Mouse (Mus musculus): Measurements from ENCODE around the gene Kcnj4.

Gene Kcnj4

DNA sequence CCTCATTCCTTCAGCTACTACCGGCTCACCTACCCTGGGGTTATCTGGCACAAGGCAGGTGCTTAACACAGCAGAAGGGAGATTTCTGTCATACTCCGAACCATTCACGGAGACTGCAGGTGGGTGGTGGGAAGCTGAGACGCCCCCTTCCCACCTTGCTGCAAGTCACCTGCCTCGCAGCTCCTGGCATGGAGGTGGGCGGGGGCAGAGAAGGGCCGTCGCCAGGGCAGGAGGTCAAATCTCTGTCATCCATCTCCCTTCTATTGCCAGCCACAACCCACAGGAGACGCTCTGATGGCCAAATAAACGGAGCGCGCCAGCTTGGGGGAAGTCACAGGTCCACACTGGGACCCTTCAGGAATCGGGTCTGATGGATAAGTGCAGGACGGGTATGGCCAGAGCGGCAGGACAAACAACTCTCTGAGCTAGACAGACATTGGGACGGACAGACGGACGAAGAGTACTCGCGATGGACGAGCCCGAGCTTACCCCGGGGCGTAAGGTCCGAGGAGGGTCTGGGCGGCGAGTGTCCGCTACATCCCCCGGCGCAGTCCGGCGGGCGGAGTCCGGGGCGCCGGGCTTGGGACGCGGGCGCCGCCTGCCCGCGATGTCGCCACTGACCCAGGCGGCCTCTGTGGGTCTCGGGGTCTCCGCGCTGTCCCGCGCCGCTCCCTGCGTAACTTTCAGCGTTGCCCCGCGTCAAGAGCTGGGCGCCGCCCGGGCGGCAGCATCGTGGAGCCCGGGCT lies at the start of gene Kcnj4:
Gene Kcnj4, minus strand, starts transcription at position 535 of the 746 bp plus-strand sequence.
- DNase-seq (ENCODE audit: low spot score in 2 of 2) = no peak

DNA sequence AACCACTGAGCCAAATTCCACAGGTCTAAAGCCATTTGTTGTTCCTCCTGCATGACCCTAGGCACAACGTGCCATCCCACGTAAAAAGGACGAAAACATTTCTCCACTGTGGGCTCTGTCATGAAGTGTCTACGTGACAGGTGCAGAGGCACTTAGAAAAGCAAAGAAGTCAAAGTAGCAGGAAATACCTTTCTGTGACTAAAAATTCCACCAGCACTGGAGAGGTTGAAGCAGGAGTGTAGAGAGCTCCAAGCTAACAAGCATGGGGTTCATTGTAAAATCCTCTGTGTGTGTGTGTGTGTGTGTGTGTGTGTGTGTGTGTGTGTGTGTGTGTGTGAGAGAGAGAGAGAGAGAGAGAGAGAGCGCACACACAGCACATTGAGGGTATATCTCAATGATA lies 47.5 kb upstream of the Kcnj4 start:
- no peak for DNase-seq (ENCODE audit: low spot score in 2 of 2)

DNA sequence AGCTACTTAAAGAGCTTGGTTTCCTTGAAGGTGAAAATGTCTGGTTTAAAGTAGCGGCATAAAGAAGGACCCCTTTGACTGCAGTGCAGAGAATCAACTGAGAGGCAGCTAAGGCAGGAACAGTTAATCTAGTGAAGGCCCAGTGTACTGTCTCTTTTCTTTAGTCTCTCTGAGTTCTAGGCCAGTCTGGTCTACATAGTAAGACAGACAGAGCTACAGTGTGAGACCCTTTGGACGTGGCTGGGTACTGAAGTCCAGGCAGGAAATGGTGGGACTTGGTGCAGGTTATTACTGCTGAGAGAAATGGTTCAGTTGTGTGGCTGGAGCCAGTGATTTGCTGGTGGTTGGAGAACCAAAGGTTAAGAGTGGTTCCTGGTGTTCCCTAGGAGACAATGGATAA lies 43.2 kb upstream of the Kcnj4 start:
- DNase-seq (ENCODE audit: low spot score in 2 of 2) = no peak

DNA sequence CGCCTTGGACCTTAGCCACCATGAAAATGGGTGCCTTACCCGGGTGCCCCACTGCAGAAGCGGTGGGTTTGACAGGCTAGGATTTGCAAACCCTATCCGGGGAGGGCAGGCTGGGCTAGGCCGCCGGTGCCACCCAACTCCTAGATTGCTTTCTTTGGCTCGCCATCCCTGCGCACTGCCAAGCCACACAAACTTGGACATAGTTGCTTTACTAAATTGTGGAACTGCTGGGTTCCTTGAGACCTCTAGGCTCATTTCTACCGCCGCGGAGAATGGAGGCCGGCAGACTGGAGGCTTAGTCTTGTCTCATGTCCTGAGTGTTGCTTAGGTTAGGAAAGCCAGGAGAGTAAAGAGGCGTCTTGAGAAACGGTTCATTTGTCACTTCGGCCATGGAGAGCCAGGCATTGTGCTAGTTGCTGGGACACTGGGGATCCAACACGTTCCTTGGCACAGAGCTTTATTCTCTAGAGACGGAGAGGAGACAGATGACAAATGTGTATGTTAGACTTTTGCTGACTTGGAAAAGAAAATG lies 42.3 kb upstream of the Kcnj4 start:
- DNase-seq (ENCODE audit: low spot score in 2 of 2) = no peak

DNA sequence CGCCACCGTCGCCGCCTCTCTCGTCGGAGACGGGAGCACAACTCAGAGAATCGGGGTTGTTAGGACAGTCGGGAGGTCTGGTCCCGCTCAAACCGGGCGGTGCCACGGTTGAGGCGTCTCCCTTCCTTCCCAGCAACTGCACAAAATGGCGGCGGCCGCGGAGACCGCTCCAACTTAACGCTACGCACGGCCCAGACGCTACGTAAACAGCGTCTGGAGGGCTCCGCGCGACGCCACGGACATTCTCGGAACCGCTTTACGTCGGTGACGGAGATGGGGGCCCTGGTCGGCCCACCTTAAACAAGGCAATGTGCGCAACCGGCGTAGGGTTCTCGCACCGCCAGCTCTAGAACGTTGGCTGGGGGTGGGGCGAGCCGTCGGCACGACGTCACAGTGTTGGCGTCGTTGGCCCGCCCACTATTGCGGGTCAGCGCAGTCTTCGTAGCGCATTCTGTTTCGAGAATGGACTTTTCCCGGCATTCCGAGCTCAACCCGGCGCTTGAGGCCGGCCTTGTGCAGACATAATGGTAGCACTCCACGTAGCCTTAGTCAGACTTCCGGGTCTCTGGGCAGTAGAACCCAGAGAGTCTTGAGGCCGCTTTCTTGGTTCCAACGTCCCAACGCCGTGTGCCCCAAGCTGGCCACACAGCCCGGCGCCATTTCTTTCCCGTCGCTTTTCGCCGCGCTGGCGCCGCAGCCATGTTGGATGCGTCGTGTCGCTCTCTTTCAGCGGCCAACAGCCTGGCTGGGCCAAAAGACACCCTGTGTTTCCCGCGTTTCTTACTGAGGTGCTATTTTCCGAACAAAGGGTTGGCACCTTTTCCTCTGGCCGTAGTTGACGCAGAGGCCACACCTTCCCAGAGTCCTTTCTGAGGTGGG lies 41.6 kb upstream of the Kcnj4 start, which contains the start of gene Ddx17:
Gene Ddx17, minus strand, starts transcription at position 332 of the 879 bp plus-strand sequence.
- DNase-seq (ENCODE audit: low spot score in 2 of 2) = peak; percentile 97 to 98

DNA sequence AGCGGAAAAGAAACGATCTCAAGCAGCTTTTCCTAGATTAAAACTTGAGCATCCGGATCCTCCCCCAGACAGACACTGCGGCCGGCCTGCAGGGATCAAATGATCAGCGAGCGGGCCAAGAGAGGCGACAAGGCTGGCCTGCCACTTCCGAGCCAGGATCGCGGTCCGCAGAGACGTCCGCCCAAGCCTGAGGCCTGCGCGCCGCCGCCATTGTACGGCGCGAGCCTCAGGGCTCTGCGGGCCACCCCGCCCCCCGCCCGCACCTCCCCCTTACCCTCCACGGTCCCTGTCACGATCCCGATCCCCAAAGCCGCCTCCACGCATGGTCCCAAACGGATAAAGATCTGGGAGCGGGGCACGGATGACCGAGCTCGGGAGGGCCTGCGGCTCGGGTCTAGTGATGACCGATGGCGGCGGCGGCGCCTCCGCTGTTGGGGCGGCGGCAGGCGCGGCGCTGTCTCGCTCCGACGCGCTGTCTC lies 40.9 kb upstream of the Kcnj4 start:
- peak; percentile 72 to 78 for DNase-seq (ENCODE audit: low spot score in 2 of 2)

DNA sequence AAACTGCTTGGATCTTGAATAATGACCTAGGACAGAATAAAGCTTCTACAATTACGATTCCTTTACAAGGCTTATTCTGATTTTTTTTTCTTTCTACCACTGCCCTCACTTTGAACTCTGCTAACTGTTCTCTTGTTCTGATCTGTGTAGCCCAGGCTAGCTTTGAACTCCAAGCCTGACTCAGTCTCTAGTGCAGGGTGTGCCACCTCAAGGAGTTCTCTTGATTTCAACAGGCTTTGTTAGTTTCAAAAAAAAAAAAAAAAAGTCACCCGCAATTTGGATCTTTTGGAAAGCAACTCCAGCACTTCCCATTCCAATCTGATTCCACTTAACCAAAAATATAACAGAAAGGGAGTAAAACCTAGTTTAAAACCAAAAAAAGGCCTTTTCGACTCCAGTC lies 40.5 kb upstream of the Kcnj4 start:
- no peak for DNase-seq (ENCODE audit: low spot score in 2 of 2)

DNA sequence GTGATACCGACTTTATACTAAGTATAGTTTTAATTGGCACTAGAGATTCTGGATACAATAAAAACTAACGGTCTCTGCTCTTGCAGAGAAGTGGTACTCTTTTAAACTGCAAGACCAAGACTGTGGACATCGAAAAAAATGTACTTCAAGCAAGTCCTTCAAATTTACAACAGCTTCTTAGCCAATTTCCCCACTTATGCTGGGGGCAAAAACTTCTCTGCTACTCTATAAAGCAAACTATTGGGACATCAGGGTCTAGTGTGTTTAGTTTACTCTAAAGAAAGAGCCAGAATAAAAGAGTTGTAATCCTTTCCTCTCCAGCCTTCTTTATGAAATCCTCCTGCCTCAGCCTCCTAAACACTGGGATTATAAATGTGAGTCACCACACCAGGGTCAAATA lies 38.9 kb upstream of the Kcnj4 start:
- DNase-seq (ENCODE audit: low spot score in 2 of 2) = no peak

DNA sequence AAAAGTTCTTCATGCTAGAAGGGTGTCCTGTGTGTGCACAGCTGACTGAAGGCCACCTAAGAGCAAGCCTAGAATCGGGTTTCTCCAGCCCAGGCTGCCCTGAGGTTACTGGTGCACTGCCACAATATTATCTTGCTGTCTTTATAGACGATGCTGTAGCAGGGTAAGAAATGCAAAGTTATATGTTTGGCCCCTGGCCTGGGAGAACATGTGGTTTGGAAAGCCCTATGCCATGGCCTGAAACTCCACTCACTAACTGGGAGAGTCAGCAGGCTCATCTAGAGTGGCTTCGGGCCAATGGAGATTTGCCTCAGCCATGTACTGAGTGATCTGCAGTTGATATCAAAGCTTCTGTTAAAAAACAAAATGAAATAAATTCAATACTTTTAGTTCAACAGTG lies 28.8 kb upstream of the Kcnj4 start:
- DNase-seq (ENCODE audit: low spot score in 2 of 2) = no peak

DNA sequence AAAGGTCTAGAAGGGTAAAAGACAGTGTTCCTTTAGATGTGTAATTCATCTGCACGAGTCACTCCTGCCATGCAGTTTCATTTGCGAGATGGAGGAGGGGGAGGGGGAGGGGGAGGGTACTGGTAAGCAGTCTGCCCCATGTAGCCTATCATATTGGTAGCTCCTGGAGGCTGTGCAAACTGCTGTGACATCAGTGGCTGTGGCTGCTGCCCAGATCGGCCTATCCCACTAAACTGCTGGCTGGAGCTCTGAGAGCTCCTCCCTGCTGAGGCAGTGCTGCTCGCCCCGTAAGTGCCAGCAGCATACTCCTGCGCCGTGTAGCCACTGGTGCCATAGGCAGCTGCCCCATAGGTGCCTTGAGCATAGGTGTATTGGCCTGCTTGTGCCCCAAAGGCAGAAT lies 24.9 kb upstream of the Kcnj4 start:
- DNase-seq (ENCODE audit: low spot score in 2 of 2) = no peak

DNA sequence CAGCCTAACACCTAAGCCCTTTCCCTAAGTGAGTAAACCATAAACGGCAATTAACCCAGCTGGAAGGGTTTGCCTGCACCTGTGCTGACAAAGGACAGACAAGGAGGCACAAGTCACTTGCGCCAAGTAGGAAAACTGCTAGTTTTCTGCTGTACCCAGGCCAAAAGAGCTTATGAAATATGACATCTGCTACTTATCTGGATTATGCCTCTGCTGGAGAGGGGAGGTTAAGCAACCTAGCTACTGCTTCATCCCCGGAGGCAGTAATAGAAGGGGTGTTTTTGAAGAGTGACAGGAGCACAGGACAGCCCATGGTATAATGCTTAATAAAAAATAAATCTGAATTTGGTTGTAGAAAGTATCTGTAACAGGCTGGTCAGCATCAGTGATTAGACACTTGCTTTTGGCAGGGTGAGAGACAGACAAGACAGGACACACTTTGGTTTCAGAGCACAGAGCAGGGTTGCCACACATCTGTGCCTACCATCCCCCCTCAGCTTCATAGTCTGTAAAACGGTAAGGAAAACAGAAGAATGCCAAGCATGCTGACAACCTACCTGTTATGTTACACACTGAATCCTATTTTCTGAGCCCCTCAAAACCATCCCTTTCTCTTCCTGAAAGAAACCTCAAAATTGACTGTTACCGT lies 23.1 kb upstream of the Kcnj4 start:
- no peak for DNase-seq (ENCODE audit: low spot score in 2 of 2)

DNA sequence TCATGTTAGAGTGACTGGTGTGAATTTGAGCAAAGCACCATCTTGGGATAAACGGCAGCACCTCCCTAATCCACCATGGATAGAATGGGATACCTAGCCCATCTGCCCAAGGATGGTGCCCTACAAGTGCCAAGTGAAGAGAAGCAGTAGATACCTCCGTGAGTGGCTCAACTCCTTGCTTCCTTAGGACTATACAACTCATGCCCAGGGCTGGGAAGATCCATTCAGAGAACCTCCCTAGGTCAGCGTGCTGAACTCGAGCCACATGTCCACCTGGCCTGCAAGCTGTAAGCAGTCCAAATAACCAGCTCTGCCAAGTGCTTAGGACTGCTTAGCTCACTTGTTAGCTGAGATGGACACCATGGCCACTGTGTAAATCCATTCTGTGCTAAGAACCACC lies 22.2 kb upstream of the Kcnj4 start:
- no peak for DNase-seq (ENCODE audit: low spot score in 2 of 2)

DNA sequence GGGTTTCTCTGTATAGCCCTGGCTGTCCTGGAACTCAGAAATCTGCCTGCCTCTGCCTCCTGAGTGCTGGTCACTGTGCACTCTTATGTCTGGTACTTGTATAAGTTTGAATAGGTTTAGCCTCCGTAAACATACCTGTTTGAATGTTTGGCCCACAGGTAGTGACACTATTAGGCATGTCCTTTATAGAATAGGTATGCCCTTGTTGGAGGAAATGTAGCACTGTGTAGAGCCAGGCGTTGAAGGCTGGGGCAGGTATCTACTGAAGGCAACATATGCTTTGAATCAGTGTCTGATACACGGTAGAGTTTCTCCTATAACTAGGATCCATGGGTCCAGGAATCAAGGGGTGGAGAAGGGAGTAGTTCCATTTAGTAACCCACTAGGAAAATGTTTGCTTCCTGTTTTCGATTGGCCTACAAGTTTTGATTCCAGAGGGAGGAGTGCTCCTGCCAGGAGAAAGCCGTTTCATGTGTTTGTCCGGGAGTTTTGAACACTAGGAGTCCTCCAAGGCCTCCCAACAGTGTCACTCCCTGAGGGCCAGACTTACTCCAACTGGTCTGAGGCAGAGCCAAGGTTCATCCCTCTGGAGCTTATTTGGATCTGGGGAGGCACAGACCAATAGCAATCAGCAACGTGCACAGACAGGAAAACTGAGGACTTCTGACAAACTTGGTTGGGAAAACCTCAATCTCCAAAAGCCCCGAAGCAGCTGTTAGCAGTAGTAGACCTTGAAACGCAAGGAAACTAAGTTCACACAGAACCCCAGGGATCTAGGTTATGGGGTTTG lies 21.1 kb upstream of the Kcnj4 start:
- DNase-seq (ENCODE audit: low spot score in 2 of 2) = no peak

DNA sequence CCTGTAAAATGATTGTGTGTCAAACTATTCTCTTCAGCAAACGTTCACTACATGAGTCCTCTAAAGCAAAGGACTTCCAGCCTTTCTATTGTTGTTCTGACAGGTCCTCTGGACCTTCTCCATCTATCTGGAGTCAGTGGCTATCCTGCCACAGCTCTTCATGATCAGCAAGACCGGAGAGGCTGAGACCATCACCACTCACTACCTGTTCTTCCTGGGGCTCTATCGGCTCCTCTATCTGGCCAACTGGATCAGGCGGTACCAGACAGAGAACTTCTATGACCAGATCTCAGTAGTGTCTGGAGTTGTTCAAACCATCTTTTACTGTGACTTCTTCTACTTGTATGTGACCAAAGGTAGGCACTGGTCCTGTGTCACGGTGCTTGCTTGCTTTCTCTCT lies 20.5 kb upstream of the Kcnj4 start:
- no peak for DNase-seq (ENCODE audit: low spot score in 2 of 2)

DNA sequence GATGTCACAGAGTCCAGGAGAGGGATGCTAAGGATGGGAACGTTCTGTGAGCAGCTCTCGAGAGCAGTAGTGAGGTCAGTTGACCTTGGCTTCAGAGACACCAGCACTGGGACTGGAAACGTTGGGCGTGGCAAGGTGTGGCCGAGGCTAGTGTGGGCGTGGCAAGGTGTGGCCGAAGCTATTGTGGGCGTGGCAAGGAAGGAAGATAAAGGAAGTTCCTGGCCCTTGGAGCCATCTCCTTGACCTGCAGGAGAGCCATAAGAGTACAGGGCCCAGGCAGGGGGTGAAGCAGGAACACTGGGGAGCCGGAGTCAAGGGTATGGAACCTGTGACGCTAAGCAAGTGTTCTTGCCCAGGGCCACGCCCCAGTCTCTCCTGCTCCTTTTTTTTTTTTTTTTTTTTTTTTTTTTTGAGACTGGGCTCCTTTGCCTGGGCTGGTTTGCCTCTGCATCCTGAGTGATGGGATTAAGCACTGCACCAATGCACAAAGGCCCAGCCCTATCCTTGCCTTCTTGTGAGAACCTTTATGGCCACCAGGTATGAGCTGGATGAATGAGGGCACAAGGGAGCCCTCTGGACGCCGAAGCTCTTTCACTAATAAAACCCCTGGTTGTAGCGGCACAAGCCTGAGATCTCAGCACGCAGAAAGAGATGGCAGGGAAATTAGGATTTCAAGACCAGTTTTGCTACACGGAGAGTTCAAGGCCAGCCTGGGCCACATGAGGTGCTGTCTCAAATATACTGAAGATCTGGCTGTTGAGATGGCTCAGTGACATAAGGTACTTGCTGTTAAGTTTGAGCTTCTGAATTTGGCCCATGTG lies 14.6 kb upstream of the Kcnj4 start:
- no peak for DNase-seq (ENCODE audit: low spot score in 2 of 2)

DNA sequence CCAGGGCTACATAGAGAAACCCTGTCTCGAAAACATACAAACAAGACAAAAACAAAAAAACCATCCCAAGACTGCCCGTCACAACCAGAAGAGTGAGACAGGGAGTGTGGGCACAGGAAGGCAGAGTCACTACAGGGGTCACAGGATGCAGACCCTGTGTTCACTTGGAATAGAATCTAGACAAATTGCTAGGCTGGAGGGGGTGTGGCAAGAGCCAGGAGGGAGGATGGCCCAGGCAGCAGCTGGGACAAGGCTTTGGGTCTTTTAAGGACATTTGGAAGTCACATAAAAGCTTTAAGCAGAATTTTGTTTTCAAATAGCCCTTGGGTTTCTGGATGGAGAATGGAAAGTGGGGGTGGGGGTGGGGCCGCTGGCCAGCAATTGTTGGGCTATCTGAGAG lies 13.5 kb upstream of the Kcnj4 start:
- no peak for DNase-seq (ENCODE audit: low spot score in 2 of 2)

DNA sequence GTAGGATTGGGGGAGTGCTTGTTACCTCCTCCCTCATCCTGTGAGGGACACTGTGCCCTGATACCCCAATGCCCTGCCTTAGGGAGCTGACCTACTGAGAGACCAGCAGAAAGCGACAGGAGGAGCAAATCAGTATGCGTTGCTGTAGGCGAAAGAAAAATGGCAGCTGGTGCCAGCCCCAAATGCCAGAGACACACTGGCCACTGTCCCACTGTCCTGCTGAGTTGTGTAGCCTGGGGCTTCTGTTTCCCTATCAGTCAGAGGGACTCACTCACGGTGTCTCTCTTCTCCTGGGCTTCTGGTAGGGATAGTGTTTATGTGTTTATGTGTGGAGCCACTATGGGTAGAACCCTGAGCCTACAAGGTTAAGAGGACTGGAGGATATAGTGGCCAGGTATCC lies 12.7 kb upstream of the Kcnj4 start:
- DNase-seq (ENCODE audit: low spot score in 2 of 2) = no peak

DNA sequence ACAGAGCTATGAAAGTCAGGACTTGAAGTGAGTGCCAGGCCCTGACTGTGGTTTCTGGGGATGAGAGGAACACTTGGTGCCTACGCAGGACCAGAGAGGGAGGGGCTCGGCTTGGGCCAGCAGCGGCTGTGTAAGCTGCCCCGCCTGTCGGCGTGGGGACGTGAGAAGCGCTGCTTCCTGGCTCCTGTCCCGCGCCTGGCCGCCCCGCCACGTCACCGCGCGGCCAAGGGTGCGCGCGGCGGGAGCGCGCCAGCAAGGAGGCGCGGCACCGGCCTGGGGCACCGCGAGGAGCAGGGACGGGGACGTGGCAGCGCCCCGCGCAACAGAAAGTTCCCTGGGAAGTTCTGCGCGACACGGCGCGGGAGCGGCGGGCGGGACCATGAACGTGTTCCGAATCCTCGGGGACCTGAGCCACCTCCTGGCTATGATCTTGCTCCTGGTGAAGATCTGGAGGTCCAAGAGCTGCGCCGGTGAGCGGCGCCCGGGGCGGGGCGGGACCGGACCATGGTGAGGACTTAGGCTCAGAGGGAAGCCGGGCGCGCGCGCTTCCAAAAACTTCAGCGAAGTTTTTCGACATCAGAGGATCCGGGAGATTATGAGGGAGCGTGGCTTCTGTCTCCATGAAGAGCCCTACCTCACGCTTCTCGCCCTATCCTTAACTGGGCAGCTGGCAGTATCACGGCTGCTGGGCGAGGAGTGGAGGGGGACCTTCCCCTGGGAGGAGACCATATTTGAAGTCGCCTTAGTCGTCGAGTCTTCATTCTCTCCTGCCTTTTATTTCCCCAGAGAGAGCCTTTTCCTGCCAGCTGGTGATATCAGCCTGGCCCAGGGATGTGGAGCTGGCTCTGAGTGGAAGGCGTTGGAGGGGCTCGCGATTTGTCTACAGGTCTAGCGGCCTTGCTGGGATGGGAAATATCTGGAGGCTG lies 11.4 kb upstream of the Kcnj4 start, which contains the start of gene Kdelr3:
Gene Kdelr3, plus strand, starts transcription at position 241 of the 926 bp plus-strand sequence.
- DNase-seq (ENCODE audit: low spot score in 2 of 2) = peak; percentile 84 to 85

DNA sequence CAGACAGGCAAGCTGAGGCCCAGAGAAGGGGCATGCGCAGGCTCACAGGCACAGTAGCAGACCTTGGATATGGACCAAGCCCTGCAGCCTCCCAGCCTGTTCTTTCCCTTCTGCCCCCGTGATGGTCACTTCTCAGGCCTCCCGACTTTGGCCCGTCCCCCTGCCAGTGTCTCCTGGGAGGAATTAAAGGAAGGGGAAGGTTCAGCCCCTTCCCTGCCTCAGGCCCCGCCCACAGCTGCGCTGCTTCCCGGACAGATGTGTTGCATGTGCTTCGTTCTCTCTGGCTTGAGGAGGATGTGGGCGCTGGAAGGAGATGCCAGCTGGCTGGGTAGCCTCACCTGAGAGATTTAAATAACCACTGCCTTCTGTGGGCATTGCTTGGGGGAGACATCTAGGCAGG lies 8.9 kb upstream of the Kcnj4 start:
- peak in 1 of 2 experiments; percentile 54 for DNase-seq (ENCODE audit: low spot score in 2 of 2)
